Mouse (Mus musculus): ENCODE data around the gene Olfr12. TPM values are rescaled to one million over a fixed set of nuclear protein-coding genes. Genes with fewer than 3 reads are reported as not detected.

Gene Olfr12
- polyA plus RNA-seq, 1 experiment from 2014 or later, result 0.09 TPM

DNA sequence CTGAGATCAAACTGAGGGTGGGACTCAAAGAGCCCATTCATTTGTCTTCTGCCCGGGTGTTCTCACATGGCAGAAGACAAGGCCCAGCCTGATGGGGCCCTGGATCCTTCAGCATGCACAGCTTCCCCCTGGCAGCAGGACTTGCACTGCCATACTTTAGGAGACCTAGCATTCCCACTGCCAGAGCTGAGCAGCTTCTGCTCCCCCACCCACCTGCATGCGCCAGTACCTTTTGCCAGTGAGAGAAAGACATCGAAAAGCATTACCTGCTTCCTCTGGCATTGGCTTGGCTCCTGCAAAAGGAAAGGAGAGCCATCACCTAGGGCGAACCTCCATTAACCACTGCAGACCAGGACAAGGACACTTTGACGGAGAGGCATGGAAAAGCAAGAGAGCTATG is 27.3 kb downstream of the Olfr12 start:
- no peak overlapping the region for H3K4me3 ChIP-seq (ENCODE audit: low read depth, low read length)
- H3K27ac ChIP-seq (ENCODE audit: low read depth, low read length), result no peak overlapping the region
- H3K36me3 ChIP-seq (ENCODE audit: control insufficient read depth, insufficient read depth, low read length), result no peaks in the 10 kb centered on the region
- no peak overlapping the region for H3K4me2 ChIP-seq (replicated peaks; ENCODE audit: low read depth, low read length)
- no peak for DNase-seq (ENCODE audit: low spot score)
- ATAC-seq (ENCODE audit: low FRiP score), result no peak
- 82% methylated on average over 5 of the region's 5 CpGs for WGBS
- no peaks in the 10 kb centered on the region for H3K4me1 ChIP-seq (replicated peaks; ENCODE audit: control insufficient read depth, insufficient read depth, low read length)
- H3K9me3 ChIP-seq (ENCODE audit: control insufficient read depth, low read length), result no peaks in the 10 kb centered on the region
- no peaks in the 10 kb centered on the region for H3K27me3 ChIP-seq (ENCODE audit: control insufficient read depth, insufficient read depth, low read length)
- no peak overlapping the region for H3K9ac ChIP-seq (ENCODE audit: low read depth, low read length)

GRCm38 (mm10) chr1:92646111-92646510 is 28.5 kb downstream of the Olfr12 start:
- WGBS, result 68% methylated on average over 2 of the region's 2 CpGs
- no peak for DNase-seq (ENCODE audit: low spot score)
- ATAC-seq (ENCODE audit: low FRiP score), result no peak
- Histone ChIP-seq H3K27me3 (ENCODE audit: control insufficient read depth, insufficient read depth, low read length) (no peaks in the 10 kb centered on the region), H3K9me3 (ENCODE audit: control insufficient read depth, low read length) (no peaks in the 10 kb centered on the region), H3K36me3 (ENCODE audit: control insufficient read depth, insufficient read depth, low read length) (no peaks in the 10 kb centered on the region), H3K9ac (ENCODE audit: low read depth, low read length) (no peak overlapping the region), H3K27ac (ENCODE audit: low read depth, low read length) (no peak overlapping the region), H3K4me1 (replicated peaks; ENCODE audit: control insufficient read depth, insufficient read depth, low read length) (no peaks in the 10 kb centered on the region), H3K4me3 (ENCODE audit: low read depth, low read length) (no peak overlapping the region), H3K4me2 (replicated peaks; ENCODE audit: low read depth, low read length) (no peak overlapping the region)

DNA sequence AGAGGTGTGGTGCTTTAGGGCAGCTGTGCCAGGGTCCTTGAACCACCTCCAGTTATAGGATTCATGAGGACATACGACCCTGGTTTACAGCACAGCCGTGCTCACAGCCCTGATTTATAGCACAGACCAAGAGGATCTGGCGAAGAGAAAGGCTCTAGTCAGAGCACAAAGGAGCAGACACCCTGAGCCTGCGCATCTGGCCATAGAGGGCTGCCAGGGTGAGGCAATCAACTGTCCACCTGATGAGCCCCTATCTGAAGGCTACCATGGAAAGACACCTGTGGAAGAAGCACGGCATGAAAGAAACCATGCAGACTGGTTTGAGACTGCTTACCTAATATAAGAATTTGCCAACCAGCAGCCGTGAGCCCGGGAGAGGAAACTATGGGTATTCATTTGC is 29.0 kb downstream of the Olfr12 start:
- Histone ChIP-seq H3K9ac (ENCODE audit: low read depth, low read length) (no peak overlapping the region), H3K36me3 (ENCODE audit: control insufficient read depth, insufficient read depth, low read length) (no peaks in the 10 kb centered on the region), H3K4me2 (replicated peaks; ENCODE audit: low read depth, low read length) (no peak overlapping the region), H3K27me3 (ENCODE audit: control insufficient read depth, insufficient read depth, low read length) (no peaks in the 10 kb centered on the region), H3K9me3 (ENCODE audit: control insufficient read depth, low read length) (no peaks in the 10 kb centered on the region), H3K4me1 (replicated peaks; ENCODE audit: control insufficient read depth, insufficient read depth, low read length) (no peaks in the 10 kb centered on the region), H3K27ac (ENCODE audit: low read depth, low read length) (no peak overlapping the region), H3K4me3 (ENCODE audit: low read depth, low read length) (no peak overlapping the region)
- WGBS, result 80% methylated on average over 7 of the region's 7 CpGs
- ATAC-seq (ENCODE audit: low FRiP score) (no peak), DNase-seq (ENCODE audit: low spot score) (no peak)

GRCm38 (mm10) chr1:92647026-92647425 is 29.4 kb downstream of the Olfr12 start:
- no peaks in the 10 kb centered on the region for H3K4me1 ChIP-seq (replicated peaks; ENCODE audit: control insufficient read depth, insufficient read depth, low read length)
- DNase-seq (ENCODE audit: low spot score) (no peak), ATAC-seq (ENCODE audit: low FRiP score) (no peak)
- no peak overlapping the region for H3K27ac ChIP-seq (ENCODE audit: low read depth, low read length)
- H3K4me2 ChIP-seq (replicated peaks; ENCODE audit: low read depth, low read length), result no peak overlapping the region
- no peaks in the 10 kb centered on the region for H3K9me3 ChIP-seq (ENCODE audit: control insufficient read depth, low read length)
- no peaks in the 10 kb centered on the region for H3K36me3 ChIP-seq (ENCODE audit: control insufficient read depth, insufficient read depth, low read length)
- no peak overlapping the region for H3K4me3 ChIP-seq (ENCODE audit: low read depth, low read length)
- H3K9ac ChIP-seq (ENCODE audit: low read depth, low read length), result no peak overlapping the region
- H3K27me3 ChIP-seq (ENCODE audit: control insufficient read depth, insufficient read depth, low read length), result no peaks in the 10 kb centered on the region
- 71% methylated on average over 4 of the region's 4 CpGs for WGBS

DNA sequence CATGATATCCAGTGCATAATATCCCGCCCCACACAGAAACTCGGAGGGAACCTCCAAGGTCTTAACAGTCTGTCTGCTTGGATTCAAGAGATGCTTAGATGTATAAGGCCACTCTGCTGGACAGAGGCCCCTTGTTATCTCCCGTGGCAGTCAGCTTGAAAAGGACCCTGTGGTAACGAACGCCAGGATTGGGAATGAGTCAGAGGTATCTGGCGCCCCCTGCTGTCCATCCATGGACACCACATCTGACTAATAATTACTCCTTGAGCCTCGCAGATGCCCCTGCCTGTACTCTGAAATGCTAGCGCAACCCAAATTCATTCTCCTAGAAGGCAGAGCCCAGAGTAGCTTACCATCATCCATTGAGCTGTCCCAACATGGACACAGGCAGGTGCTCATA is 30.2 kb downstream of the Olfr12 start:
- Histone ChIP-seq H3K36me3 (ENCODE audit: control insufficient read depth, insufficient read depth, low read length) (no peaks in the 10 kb centered on the region), H3K27me3 (ENCODE audit: control insufficient read depth, insufficient read depth, low read length) (no peaks in the 10 kb centered on the region), H3K4me2 (replicated peaks; ENCODE audit: low read depth, low read length) (no peak overlapping the region), H3K27ac (ENCODE audit: low read depth, low read length) (no peak overlapping the region), H3K9ac (ENCODE audit: low read depth, low read length) (no peak overlapping the region), H3K9me3 (ENCODE audit: control insufficient read depth, low read length) (no peaks in the 10 kb centered on the region), H3K4me1 (replicated peaks; ENCODE audit: control insufficient read depth, insufficient read depth, low read length) (no peaks in the 10 kb centered on the region), H3K4me3 (ENCODE audit: low read depth, low read length) (no peak overlapping the region)
- 12% methylated on average over 8 of the region's 8 CpGs for WGBS
- ATAC-seq (ENCODE audit: low FRiP score) (peak; percentile 57), DNase-seq (ENCODE audit: low spot score) (peak; percentile 90)

- Histone ChIP-seq H3K4me1 (replicated peaks; ENCODE audit: control insufficient read depth, insufficient read depth, low read length) (no peaks in the 10 kb centered on the region), H3K27me3 (ENCODE audit: control insufficient read depth, insufficient read depth, low read length) (no peaks in the 10 kb centered on the region), H3K36me3 (ENCODE audit: control insufficient read depth, insufficient read depth, low read length) (no peaks in the 10 kb centered on the region), H3K9me3 (ENCODE audit: control insufficient read depth, low read length) (no peaks in the 10 kb centered on the region), H3K4me2 (replicated peaks; ENCODE audit: low read depth, low read length) (no peak overlapping the region), H3K4me3 (ENCODE audit: low read depth, low read length) (no peak overlapping the region), H3K9ac (ENCODE audit: low read depth, low read length) (no peak overlapping the region), H3K27ac (ENCODE audit: low read depth, low read length) (no peak overlapping the region)
- ATAC-seq (ENCODE audit: low FRiP score) (peak; percentile 18; the same call in 1 of the 2 replicates), DNase-seq (ENCODE audit: low spot score) (no peak)
- WGBS, result 53% methylated on average over 10 of the region's 10 CpGs
Measured at GRCm38 (mm10) chr1:92648197-92648596, 30.6 kb downstream of the Olfr12 start.

- no peaks in the 10 kb centered on the region for H3K9me3 ChIP-seq (ENCODE audit: control insufficient read depth, low read length)
- H3K9ac ChIP-seq (ENCODE audit: low read depth, low read length), result no peak within 1 kb of the TSS
- ATAC-seq (ENCODE audit: low FRiP score) (peak; percentile 49), DNase-seq (ENCODE audit: low spot score) (peak; percentile 86)
- no peak within 1 kb of the TSS for H3K4me3 ChIP-seq (ENCODE audit: low read depth, low read length)
- H3K36me3 ChIP-seq (ENCODE audit: control insufficient read depth, insufficient read depth, low read length), result no peaks in the 10 kb centered on the region
- no peaks in the 10 kb centered on the region for H3K27me3 ChIP-seq (ENCODE audit: control insufficient read depth, insufficient read depth, low read length)
- H3K4me1 ChIP-seq (replicated peaks; ENCODE audit: control insufficient read depth, insufficient read depth, low read length), result no peaks in the 10 kb centered on the region
- H3K4me2 ChIP-seq (replicated peaks; ENCODE audit: low read depth, low read length), result no peak within 1 kb of the TSS
- 31% methylated on average over 8 of the region's 8 CpGs for WGBS
- no peak within 1 kb of the TSS for H3K27ac ChIP-seq (ENCODE audit: low read depth, low read length)
Measured at GRCm38 (mm10) chr1:92648673-92649072, 31.1 kb downstream of the Olfr12 start, which contains the start of gene Otos. Gene Otos, minus strand, starts transcription at chr1:92648841.

GRCm38 (mm10) chr1:92651467-92651866 is 33.9 kb downstream of the Olfr12 start:
- Histone ChIP-seq H3K9me3 (ENCODE audit: control insufficient read depth, low read length) (no peaks in the 10 kb centered on the region), H3K36me3 (ENCODE audit: control insufficient read depth, insufficient read depth, low read length) (no peaks in the 10 kb centered on the region), H3K27ac (ENCODE audit: low read depth, low read length) (no peak overlapping the region), H3K9ac (ENCODE audit: low read depth, low read length) (no peak overlapping the region), H3K4me1 (replicated peaks; ENCODE audit: control insufficient read depth, insufficient read depth, low read length) (no peaks in the 10 kb centered on the region), H3K4me3 (ENCODE audit: low read depth, low read length) (no peak overlapping the region), H3K27me3 (ENCODE audit: control insufficient read depth, insufficient read depth, low read length) (no peaks in the 10 kb centered on the region), H3K4me2 (replicated peaks; ENCODE audit: low read depth, low read length) (no peak overlapping the region)
- DNase-seq (ENCODE audit: low spot score) (no peak), ATAC-seq (ENCODE audit: low FRiP score) (no peak)
- WGBS, result 65% methylated on average over 3 of the region's 3 CpGs

GRCm38 (mm10) chr1:92653179-92653578 is 35.6 kb downstream of the Olfr12 start:
- H3K36me3 ChIP-seq (ENCODE audit: control insufficient read depth, insufficient read depth, low read length), result no peaks in the 10 kb centered on the region
- no peaks in the 10 kb centered on the region for H3K4me1 ChIP-seq (replicated peaks; ENCODE audit: control insufficient read depth, insufficient read depth, low read length)
- H3K9ac ChIP-seq (ENCODE audit: low read depth, low read length), result no peak overlapping the region
- ATAC-seq (ENCODE audit: low FRiP score) (no peak), DNase-seq (ENCODE audit: low spot score) (no peak)
- WGBS, result 86% methylated on average over 3 of the region's 3 CpGs
- no peak overlapping the region for H3K4me2 ChIP-seq (replicated peaks; ENCODE audit: low read depth, low read length)
- no peaks in the 10 kb centered on the region for H3K9me3 ChIP-seq (ENCODE audit: control insufficient read depth, low read length)
- no peak overlapping the region for H3K27ac ChIP-seq (ENCODE audit: low read depth, low read length)
- no peaks in the 10 kb centered on the region for H3K27me3 ChIP-seq (ENCODE audit: control insufficient read depth, insufficient read depth, low read length)
- H3K4me3 ChIP-seq (ENCODE audit: low read depth, low read length), result no peak overlapping the region
